Mouse (Mus musculus) testis, adult 2 months (tissue): Measurements from ENCODE around the gene Irf2bp2. TPM values are rescaled to one million over a fixed set of nuclear protein-coding genes. Genes with fewer than 3 reads are reported as not detected.

Experiments
- H3K27ac ChIP-seq: fragments of 200-500 bp; 2 replicates; pipeline ENCODE4 v1.5.1; 2012; ENCODE audit warnings: low read depth, low read length; ENCODE audit not compliant: control insufficient read depth, insufficient read depth
- H3K27me3 ChIP-seq: fragments of 200-500 bp; 2 replicates; pipeline ENCODE4 v1.6.1; 2012; ENCODE audit warnings: mild to moderate bottlenecking, low read length, moderate library complexity; ENCODE audit not compliant: control insufficient read depth, insufficient read depth
- H3K36me3 ChIP-seq: fragments of 200-500 bp; 2 replicates; pipeline ENCODE4 v1.6.1; 2012; ENCODE audit warnings: mild to moderate bottlenecking, low read length; ENCODE audit not compliant: control insufficient read depth, insufficient read depth
- H3K4me1 ChIP-seq: fragments of 200-500 bp; 2 replicates; pipeline ENCODE4 v1.6.1; 2012; ENCODE audit warnings: low read length; ENCODE audit not compliant: control insufficient read depth, insufficient read depth
- H3K4me3 ChIP-seq: fragments of 200-500 bp; 2 replicates; pipeline ENCODE4 v1.5.1; 2012; ENCODE audit warnings: low read depth, mild to moderate bottlenecking, low read length, moderate library complexity, mixed read lengths; ENCODE audit not compliant: control insufficient read depth
- CTCF ChIP-seq: fragments of 200-500 bp; IDR thresholded peaks from 2 replicates; pipeline ENCODE4 v1.5.1; 2012; ENCODE audit warnings: low read depth, mild to moderate bottlenecking, inconsistent platforms, low read length, moderate library complexity; ENCODE audit not compliant: control insufficient read depth, insufficient read depth, insufficient replicate concordance
- POLR2A ChIP-seq: fragments of 200-500 bp; IDR thresholded peaks from 2 replicates; pipeline ENCODE4 v1.6.1; 2012; ENCODE audit warnings: low read depth, mild to moderate bottlenecking, inconsistent platforms, low read length, moderate library complexity; ENCODE audit not compliant: control insufficient read depth
- polyA plus RNA-seq: library from polyadenylated mRNA; depleted of rRNA; stranded (reverse); fragments of >200 nt; gene quantifications from 2 replicates; pipeline ENCODE4 v1.2.3, GENCODE M21; 2012

The Irf2bp2 gene
- polyA plus RNA-seq, 1 experiment: 3.3 TPM

GRCm38 (mm10) chr8:126583971-126584843 lies 9.6 kb downstream of the Irf2bp2 start:
- no peak for TF ChIP-seq CTCF
- no peak for TF ChIP-seq POLR2A
- H3K27me3 ChIP-seq: no peaks in the 10 kb centered on the region
- no peaks in the 10 kb centered on the region for H3K36me3 ChIP-seq
- H3K4me3 ChIP-seq: peak overlapping the region; percentile 64
- peaks cover 9% of the 10 kb centered on the region for H3K4me1 ChIP-seq
- peak overlapping the region; percentile 84 for H3K27ac ChIP-seq

- Histone ChIP-seq H3K27me3 (no peaks in the 10 kb centered on the region), H3K27ac (no peak overlapping the region), H3K4me3 (no peak overlapping the region), H3K4me1 (peaks cover 9% of the 10 kb centered on the region), H3K36me3 (no peaks in the 10 kb centered on the region)
- no peak for TF ChIP-seq CTCF
- TF ChIP-seq POLR2A: no peak
Observed at GRCm38 (mm10) chr8:126583534-126583933, 10.3 kb downstream of the Irf2bp2 start.

- no peaks in the 10 kb centered on the region for H3K36me3 ChIP-seq
- no peak overlapping the region for H3K4me3 ChIP-seq
- no peaks in the 10 kb centered on the region for H3K27me3 ChIP-seq
- no peak overlapping the region for H3K27ac ChIP-seq
- no peak for TF ChIP-seq POLR2A
- TF ChIP-seq CTCF: no peak
- H3K4me1 ChIP-seq: peaks cover 9% of the 10 kb centered on the region
Observed at GRCm38 (mm10) chr8:126583018-126583417, 10.8 kb downstream of the Irf2bp2 start.

- no peak overlapping the region for H3K27ac ChIP-seq
- TF ChIP-seq POLR2A (no peak), CTCF (peak; percentile 44; the same call in 1 of the 2 replicates)
- no peaks in the 10 kb centered on the region for H3K27me3 ChIP-seq
- no peak overlapping the region for H3K4me3 ChIP-seq
- peaks cover 9% of the 10 kb centered on the region for H3K4me1 ChIP-seq
- H3K36me3 ChIP-seq: no peaks in the 10 kb centered on the region
Observed at GRCm38 (mm10) chr8:126582509-126582908, 11.3 kb downstream of the Irf2bp2 start.

- TF ChIP-seq POLR2A (no peak), CTCF (no peak)
- Histone ChIP-seq H3K27me3 (no peaks in the 10 kb centered on the region), H3K27ac (no peak overlapping the region), H3K4me3 (no peak overlapping the region), H3K36me3 (no peaks in the 10 kb centered on the region), H3K4me1 (peaks cover 9% of the 10 kb centered on the region)
Observed at GRCm38 (mm10) chr8:126581662-126582061, 12.1 kb downstream of the Irf2bp2 start.

GRCm38 (mm10) chr8:126580826-126581225 lies 13.0 kb downstream of the Irf2bp2 start:
- H3K4me3 ChIP-seq: no peak overlapping the region
- no peaks in the 10 kb centered on the region for H3K36me3 ChIP-seq
- no peak for TF ChIP-seq POLR2A
- no peak for TF ChIP-seq CTCF
- no peaks in the 10 kb centered on the region for H3K27me3 ChIP-seq
- no peak overlapping the region for H3K27ac ChIP-seq
- peaks cover 9% of the 10 kb centered on the region for H3K4me1 ChIP-seq

- H3K4me3 ChIP-seq: no peak overlapping the region
- H3K27ac ChIP-seq: no peak overlapping the region
- H3K27me3 ChIP-seq: no peaks in the 10 kb centered on the region
- peaks cover 9% of the 10 kb centered on the region for H3K4me1 ChIP-seq
- H3K36me3 ChIP-seq: no peaks in the 10 kb centered on the region
- TF ChIP-seq CTCF (no peak), POLR2A (no peak)
Observed at GRCm38 (mm10) chr8:126580086-126580485, 13.7 kb downstream of the Irf2bp2 start.
